Mouse (Mus musculus) ES-E14 (cell line): ENCODE measurements around the gene Tmtc4. TPM values are rescaled to one million over a fixed set of nuclear protein-coding genes. Genes with fewer than 3 reads are reported as not detected.

Experiments
- DNase-seq: peaks from one replicate; pipeline ENCODE4 v3.0.0-alpha.2; 2013; ENCODE audit warnings: low read depth, low spot score
- H3K27ac ChIP-seq: 2 replicates; pipeline ENCODE4 v1.5.1; 2012; ENCODE audit warnings: low read depth, mild to moderate bottlenecking, low read length, moderate library complexity, mixed read lengths; ENCODE audit not compliant: poor library complexity, insufficient read depth, severe bottlenecking
- H3K36me3 ChIP-seq: 2 replicates; pipeline ENCODE4 v1.6.1; 2012; ENCODE audit warnings: mild to moderate bottlenecking, low read length, moderate library complexity, mixed read lengths; ENCODE audit not compliant: control insufficient read depth, poor library complexity, insufficient read depth, severe bottlenecking
- H3K4me1 ChIP-seq, 2 experiments: fragments of 150-350 bp in 1 of 2; sonication (generic) in 1 of 2; 2 replicates each; pipeline ENCODE4 v1.6.1; 2012; ENCODE audit warnings: low read length in 2 of 2, mild to moderate bottlenecking in 1 of 2, mixed read lengths in 1 of 2; ENCODE audit not compliant: control insufficient read depth in 2 of 2, insufficient read depth in 2 of 2, poor library complexity in 1 of 2
- H3K4me3 ChIP-seq, 2 experiments: fragments of 150-350 bp in 1 of 2; sonication (generic) in 1 of 2; 2 replicates each; pipeline ENCODE4 v1.5.1; 2012; ENCODE audit warnings: low read length in 2 of 2, low read depth in 1 of 2, mild to moderate bottlenecking in 1 of 2, mixed read lengths in 1 of 2; ENCODE audit not compliant: insufficient read depth in 1 of 2, poor library complexity in 1 of 2, severe bottlenecking in 1 of 2
- H3K9ac ChIP-seq: 2 replicates; pipeline ENCODE4 v1.6.1; 2012; ENCODE audit warnings: low read depth, mild to moderate bottlenecking, low read length, mixed read lengths; ENCODE audit not compliant: poor library complexity, insufficient read depth, severe bottlenecking
- H3K9me3 ChIP-seq: fragments of 150-350 bp; sonication (generic); 2 replicates; pipeline ENCODE4 v1.6.1; 2012; ENCODE audit warnings: low read depth, mild to moderate bottlenecking, low read length; ENCODE audit not compliant: control insufficient read depth, insufficient read depth
- CHD2 ChIP-seq: IDR thresholded peaks from 2 replicates; pipeline ENCODE4 v1.6.1; 2014; ENCODE audit warnings: mild to moderate bottlenecking, low read depth, low read length, inconsistent platforms
- HCFC1 ChIP-seq: IDR thresholded peaks from 2 replicates; pipeline ENCODE4 v1.6.1; 2012; ENCODE audit warnings: low read length, inconsistent platforms, borderline replicate concordance; ENCODE audit not compliant: insufficient read depth
- MAFK ChIP-seq: IDR thresholded peaks from 2 replicates; pipeline ENCODE4 v1.6.1; 2014; ENCODE audit warnings: mild to moderate bottlenecking, low read depth, low read length, inconsistent platforms; ENCODE audit not compliant: insufficient read depth
- ZC3H11A ChIP-seq: IDR thresholded peaks from 2 replicates; pipeline ENCODE4 v1.6.1; 2012; ENCODE audit warnings: low read depth, mild to moderate bottlenecking, inconsistent platforms, low read length, borderline replicate concordance
- ZNF384 ChIP-seq: IDR thresholded peaks from 2 replicates; pipeline ENCODE4 v1.6.1; 2012; ENCODE audit warnings: low read depth, low read length, inconsistent platforms
- in situ Hi-C, 2 experiments: fragments of 600-800 bp; cut with MboI; formaldehyde crosslinking; loops; one replicate each; pipeline ENCODE4 v1.15.1; 2025; ENCODE audit warnings: low sequenced_read_pairs in 2 of 2, inconsistent platforms in 1 of 2; ENCODE audit not compliant: unreplicated experiment in 2 of 2
- total RNA-seq: library from RNA; depleted of rRNA; stranded (reverse); fragments of 300-350 nt; gene quantifications from 2 replicates; pipeline ENCODE4 v1.2.3, GENCODE M21; 2012

Gene Tmtc4
- total RNA-seq, 1 experiment: 9.6 TPM

- DNase-seq: no peak
- TF ChIP-seq MAFK: no peak
- Histone ChIP-seq H3K4me3 (no peak overlapping the region), H3K36me3 (no peaks in the 10 kb centered on the region), H3K4me1 (no peaks in the 10 kb centered on the region), H3K9me3 (no peaks in the 10 kb centered on the region), H3K9ac (no peak overlapping the region), H3K27ac (no peak overlapping the region)
- in situ Hi-C loops: no loop called here
These were observed 32.5 kb upstream of the Tmtc4 start for GRCm38 (mm10) chr14:123016310-123016709.

GRCm38 (mm10) chr14:123015687-123016086, 31.9 kb upstream of the Tmtc4 start:
- no peaks in the 10 kb centered on the region for H3K9me3 ChIP-seq
- in situ Hi-C loops: no loop called here
- no peak for DNase-seq
- H3K4me3 ChIP-seq: no peak overlapping the region
- H3K4me1 ChIP-seq: no peaks in the 10 kb centered on the region
- TF ChIP-seq ZNF384 (no peak), HCFC1 (no peak), CHD2 (no peak), ZC3H11A (no peak), MAFK (no peak)
- no peaks in the 10 kb centered on the region for H3K36me3 ChIP-seq
- no peak overlapping the region for H3K9ac ChIP-seq
- H3K27ac ChIP-seq: no peak overlapping the region

GRCm38 (mm10) chr14:123009108-123010018, 25.5 kb upstream of the Tmtc4 start:
- no peak for DNase-seq
- Histone ChIP-seq H3K4me3 (no peak overlapping the region), H3K4me1 (no peaks in the 10 kb centered on the region), H3K27ac (no peak overlapping the region), H3K36me3 (no peaks in the 10 kb centered on the region), H3K9ac (no peak overlapping the region), H3K9me3 (no peaks in the 10 kb centered on the region)
- TF ChIP-seq HCFC1 (no peak), CHD2 (no peak), ZNF384 (no peak), ZC3H11A (no peak), MAFK (no peak)
- in situ Hi-C loops: no loop called here

- no peaks in the 10 kb centered on the region for H3K36me3 ChIP-seq
These were observed 24.8 kb upstream of the Tmtc4 start for GRCm38 (mm10) chr14:123008672-123009071.

GRCm38 (mm10) chr14:123003715-123004114, 19.9 kb upstream of the Tmtc4 start:
- in situ Hi-C loops: no loop called here
- TF ChIP-seq HCFC1 (peak; percentile 72; the same call in 1 of the 2 replicates), CHD2 (no peak), MAFK (no peak)

More at GRCm38 (mm10) chr14:123008672-123009071, 24.8 kb upstream of the Tmtc4 start:
- Histone ChIP-seq H3K4me1 (no peaks in the 10 kb centered on the region), H3K27ac (no peak overlapping the region), H3K9ac (no peak overlapping the region), H3K4me3 (no peak overlapping the region), H3K9me3 (no peaks in the 10 kb centered on the region)
- DNase-seq: no peak
- in situ Hi-C loops: no loop called here
- TF ChIP-seq ZC3H11A (no peak), CHD2 (no peak), MAFK (no peak), HCFC1 (no peak), ZNF384 (no peak)

More at GRCm38 (mm10) chr14:123003715-123004114, 19.9 kb upstream of the Tmtc4 start:
- Histone ChIP-seq H3K36me3 (no peaks in the 10 kb centered on the region), H3K9ac (no peak overlapping the region), H3K4me3 (no peak overlapping the region), H3K27ac (no peak overlapping the region), H3K9me3 (no peaks in the 10 kb centered on the region), H3K4me1 (no peaks in the 10 kb centered on the region)
- no peak for DNase-seq
